Mouse (Mus musculus): ENCODE measurements around the gene Glyat. TPM values are rescaled to one million over a fixed set of nuclear protein-coding genes. Genes with fewer than 3 reads are reported as not detected.

Gene Glyat
- polyA plus RNA-seq, 1 experiment from 2014 or later: not detected

GRCm38 (mm10) chr19:12695590-12695989 lies 62.5 kb downstream of the Glyat start, which contains the start of gene Keg1:
Gene Keg1 (plus strand): TSS chr19:12695786.
- Histone ChIP-seq H3K27ac (no peak within 1 kb of the TSS), H3K27me3 (no peaks in the 10 kb centered on the region), H3K4me1 (no peaks in the 10 kb centered on the region), H3K9me3 (no peaks in the 10 kb centered on the region), H3K4me2 (no peak within 1 kb of the TSS), H3K9ac (no peak within 1 kb of the TSS), H3K4me3 (no peak within 1 kb of the TSS), H3K36me3 (no peaks in the 10 kb centered on the region)
- WGBS: 83% methylated on average over 3 of the region's 3 CpGs
- no peak for ATAC-seq (ENCODE audit: insufficient number of reproducible peaks, low FRiP score, low TSS enrichment, low read depth)

- Histone ChIP-seq H3K9ac (no peak overlapping the region), H3K4me2 (no peak overlapping the region), H3K27me3 (no peaks in the 10 kb centered on the region), H3K4me3 (no peak overlapping the region), H3K9me3 (no peaks in the 10 kb centered on the region), H3K36me3 (no peaks in the 10 kb centered on the region), H3K27ac (no peak overlapping the region), H3K4me1 (no peaks in the 10 kb centered on the region)
- ATAC-seq (ENCODE audit: insufficient number of reproducible peaks, low FRiP score, low TSS enrichment, low read depth): no peak
Measured at GRCm38 (mm10) chr19:12696221-12696620, 63.1 kb downstream of the Glyat start.

Other genes with a start within 250 kb of the Glyat start
- not detected in 2 replicates for gene Olfr1440, start 246.0 kb upstream of the Glyat start, polyA plus RNA-seq (2015; fragmentation: Nextera tagmentation; extraction: Ambion mirVana)
- gene Olfr1441, start 215.9 kb upstream of the Glyat start, polyA plus RNA-seq (2015; fragmentation: Nextera tagmentation; extraction: Ambion mirVana): not detected in 2 replicates
- gene Pfpl, start 205.4 kb upstream of the Glyat start, polyA plus RNA-seq (2015; fragmentation: Nextera tagmentation; extraction: Ambion mirVana): not detected in 2 replicates
- gene Mpeg1, start 172.5 kb upstream of the Glyat start, polyA plus RNA-seq (2015; fragmentation: Nextera tagmentation; extraction: Ambion mirVana): 0.47 and 0.54 TPM in 2 replicates
- gene Dtx4, start 131.9 kb upstream of the Glyat start, polyA plus RNA-seq (2015; fragmentation: Nextera tagmentation; extraction: Ambion mirVana): 7.7 and 8.0 TPM in 2 replicates
- gene Fam111a, start 87.6 kb upstream of the Glyat start, polyA plus RNA-seq (2015; fragmentation: Nextera tagmentation; extraction: Ambion mirVana): 24.0 and 25.5 TPM in 2 replicates
- gene Gm4952, start 33.3 kb upstream of the Glyat start, polyA plus RNA-seq (2015; fragmentation: Nextera tagmentation; extraction: Ambion mirVana): 0.10 TPM in 1 of 2 replicates, not detected in the other
- not detected in 2 replicates for gene Olfr1442, start 37.1 kb downstream of the Glyat start, polyA plus RNA-seq (2015; fragmentation: Nextera tagmentation; extraction: Ambion mirVana)
- gene Olfr1443, start 44.8 kb downstream of the Glyat start, polyA plus RNA-seq (2015; fragmentation: Nextera tagmentation; extraction: Ambion mirVana): not detected in 2 replicates
- gene Keg1, start 62.5 kb downstream of the Glyat start, polyA plus RNA-seq (2015; fragmentation: Nextera tagmentation; extraction: Ambion mirVana): not detected in 2 replicates
- 0.48 and 0.87 TPM in 2 replicates for gene Cntf, start 132.3 kb downstream of the Glyat start, polyA plus RNA-seq (2015; fragmentation: Nextera tagmentation; extraction: Ambion mirVana)
- 11.2 and 13.8 TPM in 2 replicates for gene Zfp91, start 162.8 kb downstream of the Glyat start, polyA plus RNA-seq (2015; fragmentation: Nextera tagmentation; extraction: Ambion mirVana)
- 6.0 and 6.3 TPM in 2 replicates for gene Lpxn, start 162.9 kb downstream of the Glyat start, polyA plus RNA-seq (2015; fragmentation: Nextera tagmentation; extraction: Ambion mirVana)
- not detected in 2 replicates for gene Gm5244, start 213.4 kb downstream of the Glyat start, polyA plus RNA-seq (2015; fragmentation: Nextera tagmentation; extraction: Ambion mirVana)
- not detected in 2 replicates for gene Olfr1444, start 224.0 kb downstream of the Glyat start, polyA plus RNA-seq (2015; fragmentation: Nextera tagmentation; extraction: Ambion mirVana)

All from limb, embryonic 15.5 days (tissue).